Mouse (Mus musculus): Measurements from ENCODE around the gene Shq1.

GRCm38 (mm10) chr6:100686341-100686740 lies 15.4 kb upstream of the Shq1 start:
- TF ChIP-seq CTCF (IDR thresholded peaks at IDR 0.05; ENCODE audit: extremely low read depth, insufficient read depth, insufficient read length, insufficient replicate concordance) (no peak), POLR2A (IDR thresholded peaks at IDR 0.05; ENCODE audit: low read depth, low read length) (no peak)

Measured in spleen, adult 2 months (tissue).